Mouse (Mus musculus) liver, embryonic 11.5 days (tissue): Measurements from ENCODE around the gene Slc5a10. TPM values are rescaled to one million over a fixed set of nuclear protein-coding genes. Genes with fewer than 3 reads are reported as not detected.

Experiments used
- ATAC-seq: fragments of 200-750 bp; cut with Nextera tagmentation; replicated peaks from 2 replicates; pipeline ENCODE4 v1.8.0; 2017; ENCODE audit warnings: moderate number of reproducible peaks, mild to moderate bottlenecking, moderate TSS enrichment, moderate library complexity; ENCODE audit not compliant: low FRiP score
- DNase-seq: peaks from one replicate; pipeline ENCODE4 v3.0.0-alpha.2; 2017; ENCODE audit warnings: low spot score
- H3K27ac ChIP-seq: fragments of 300-500 bp; sonication (generic); 2 replicates; pipeline ENCODE4 v1.5.1; 2014; ENCODE audit warnings: mild to moderate bottlenecking, low read depth, low read length, control low read depth
- H3K27me3 ChIP-seq: fragments of 300-500 bp; sonication (generic); replicated peaks from 2 replicates; pipeline ENCODE4 v1.6.1; 2014; ENCODE audit warnings: low read length, mixed read lengths; ENCODE audit not compliant: control insufficient read depth, insufficient read depth
- H3K36me3 ChIP-seq: fragments of 300-500 bp; sonication (generic); 2 replicates; pipeline ENCODE4 v1.6.1; 2014; ENCODE audit warnings: mild to moderate bottlenecking, low read length, moderate library complexity, mixed read lengths; ENCODE audit not compliant: control insufficient read depth, insufficient read depth
- H3K4me1 ChIP-seq: fragments of 300-500 bp; sonication (generic); replicated peaks from 2 replicates; pipeline ENCODE4 v1.6.1; 2014; ENCODE audit warnings: low read length, mixed read lengths; ENCODE audit not compliant: control insufficient read depth, insufficient read depth
- H3K4me2 ChIP-seq: fragments of 300-500 bp; sonication (generic); 2 replicates; pipeline ENCODE4 v1.6.1; 2014; ENCODE audit warnings: mild to moderate bottlenecking, control low read depth, moderate library complexity
- H3K4me3 ChIP-seq: fragments of 300-500 bp; sonication (generic); 2 replicates; pipeline ENCODE4 v1.5.1; 2014; ENCODE audit warnings: low read depth, low read length, control low read depth
- H3K9ac ChIP-seq: fragments of 300-500 bp; sonication (generic); 2 replicates; pipeline ENCODE4 v1.6.1; 2014; ENCODE audit warnings: low read depth, low read length, control low read depth
- H3K9me3 ChIP-seq: fragments of 300-500 bp; sonication (generic); 2 replicates; pipeline ENCODE4 v1.6.1; 2016; ENCODE audit warnings: low read length, inconsistent platforms, mixed read lengths; ENCODE audit not compliant: control insufficient read depth
- WGBS: fragments of 180-500 bp; shearing (Covaris S2); extraction: QIAGEN DNeasy Blood & Tissue Kit; methylation state at CpG from one replicate; pipeline ENCODE4 v1.1.7; 2014; 5-methylcytosine and 5-hydroxymethylcytosine counted together
- polyA plus RNA-seq: library from polyadenylated mRNA; unstranded; fragments of >200 nt; fragmentation: Nextera tagmentation; extraction: Ambion mirVana; gene quantifications from 2 replicates; pipeline ENCODE4 v1.2.1, GENCODE M21; 2014

The Slc5a10 gene
- not detected in 2 replicates for polyA plus RNA-seq

GRCm38 (mm10) chr11:61720636-61721035 lies at the start of gene Slc5a10:
Gene Slc5a10 (minus strand): TSS chr11:61720826.
- no peak within 1 kb of the TSS for H3K9ac ChIP-seq
- 0 out of 2 replicates have a peak, but pooled peaks cover 5% of the 10 kb centered on the region for H3K27me3 ChIP-seq
- H3K36me3 ChIP-seq: no peaks in the 10 kb centered on the region
- WGBS: 86% methylated on average over 3 of the region's 3 CpGs
- H3K27ac ChIP-seq: no peak within 1 kb of the TSS
- H3K4me3 ChIP-seq: no peak within 1 kb of the TSS
- DNase-seq: no peak
- H3K4me1 ChIP-seq: no peaks in the 10 kb centered on the region
- H3K9me3 ChIP-seq: no peaks in the 10 kb centered on the region
- H3K4me2 ChIP-seq: no peak within 1 kb of the TSS
- no peak for ATAC-seq

- Histone ChIP-seq H3K9me3 (no peaks in the 10 kb centered on the region), H3K9ac (peak within 1 kb of the TSS; percentile 75), H3K36me3 (no peaks in the 10 kb centered on the region), H3K4me2 (peak within 1 kb of the TSS; percentile 72), H3K27ac (peak within 1 kb of the TSS; percentile 83), H3K4me3 (peak within 1 kb of the TSS; percentile 70), H3K4me1 (peaks cover 21% of the 10 kb centered on the region), H3K27me3 (no peaks in the 10 kb centered on the region)
- ATAC-seq (peak; percentile 94), DNase-seq (peak; percentile 99)
- WGBS: under 1% methylated on average over 42 of the region's 51 CpGs
Observed at GRCm38 (mm10) chr11:61761584-61762407, 41.2 kb upstream of the Slc5a10 start, which contains the start of gene Prpsap2. Gene Prpsap2 (minus strand): TSS chr11:61762088.

GRCm38 (mm10) chr11:61760518-61760917 lies 39.9 kb upstream of the Slc5a10 start:
- no peak overlapping the region for H3K27ac ChIP-seq
- no peak for ATAC-seq
- H3K4me3 ChIP-seq: no peak overlapping the region
- H3K4me1 ChIP-seq: peaks cover 21% of the 10 kb centered on the region
- no peaks in the 10 kb centered on the region for H3K27me3 ChIP-seq
- peak overlapping the region; percentile 72 for H3K4me2 ChIP-seq
- no peak overlapping the region for H3K9ac ChIP-seq
- peaks cover 4% of the 10 kb centered on the region; the same call in 1 of the 2 replicates for H3K36me3 ChIP-seq
- DNase-seq: peak; percentile 36
- no peaks in the 10 kb centered on the region for H3K9me3 ChIP-seq
- 56% methylated on average over 5 of the region's 5 CpGs for WGBS

GRCm38 (mm10) chr11:61757151-61757550 lies 36.5 kb upstream of the Slc5a10 start:
- no peak overlapping the region for H3K27ac ChIP-seq
- peak overlapping the region; percentile 21 for H3K4me2 ChIP-seq
- H3K9me3 ChIP-seq: no peaks in the 10 kb centered on the region
- WGBS: 86% methylated on average over 2 of the region's 2 CpGs
- ATAC-seq (no peak), DNase-seq (no peak)
- H3K4me1 ChIP-seq: peaks cover 21% of the 10 kb centered on the region
- peaks cover 19% of the 10 kb centered on the region; the same call in 1 of the 2 replicates for H3K36me3 ChIP-seq
- H3K4me3 ChIP-seq: no peak overlapping the region
- no peak overlapping the region for H3K9ac ChIP-seq
- no peaks in the 10 kb centered on the region for H3K27me3 ChIP-seq

- no peak for DNase-seq
- H3K36me3 ChIP-seq: peaks cover 28% of the 10 kb centered on the region; the same call in 1 of the 2 replicates
- WGBS: 71% methylated on average over 5 of the region's 5 CpGs
Observed at GRCm38 (mm10) chr11:61751612-61752011, 31.0 kb upstream of the Slc5a10 start.

GRCm38 (mm10) chr11:61747161-61747560 lies 26.5 kb upstream of the Slc5a10 start:
- WGBS: 77% methylated on average over 3 of the region's 3 CpGs
- H3K9me3 ChIP-seq: no peaks in the 10 kb centered on the region
- no peak overlapping the region for H3K4me2 ChIP-seq
- H3K9ac ChIP-seq: no peak overlapping the region
- no peaks in the 10 kb centered on the region for H3K27me3 ChIP-seq
- no peak for DNase-seq
- H3K36me3 ChIP-seq: peaks cover 11% of the 10 kb centered on the region; the same call in 1 of the 2 replicates
- H3K4me3 ChIP-seq: no peak overlapping the region
- H3K4me1 ChIP-seq: no peaks in the 10 kb centered on the region
- no peak for ATAC-seq
- H3K27ac ChIP-seq: no peak overlapping the region

More at GRCm38 (mm10) chr11:61751612-61752011, 31.0 kb upstream of the Slc5a10 start:
- Histone ChIP-seq H3K4me1 (no peaks in the 10 kb centered on the region), H3K9me3 (no peaks in the 10 kb centered on the region), H3K4me2 (no peak overlapping the region), H3K9ac (no peak overlapping the region), H3K27me3 (no peaks in the 10 kb centered on the region), H3K27ac (no peak overlapping the region), H3K4me3 (no peak overlapping the region)
- ATAC-seq: 0 out of 2 replicates have a peak, but pooled peaks have one; percentile 34

- H3K9ac ChIP-seq: no peak overlapping the region
- no peaks in the 10 kb centered on the region for H3K4me1 ChIP-seq
- DNase-seq (no peak), ATAC-seq (no peak)
- WGBS: 85% methylated on average over 9 of the region's 9 CpGs
- no peak overlapping the region for H3K4me2 ChIP-seq
- no peaks in the 10 kb centered on the region for H3K27me3 ChIP-seq
- no peaks in the 10 kb centered on the region for H3K9me3 ChIP-seq
- no peak overlapping the region for H3K27ac ChIP-seq
- peaks cover 8% of the 10 kb centered on the region; the same call in 1 of the 2 replicates for H3K36me3 ChIP-seq
- no peak overlapping the region for H3K4me3 ChIP-seq
Observed at GRCm38 (mm10) chr11:61745781-61746180, 25.2 kb upstream of the Slc5a10 start.

- WGBS: 51% methylated on average over 3 of the region's 3 CpGs
- DNase-seq: no peak
- Histone ChIP-seq H3K36me3 (peaks cover 11% of the 10 kb centered on the region; the same call in 1 of the 2 replicates), H3K9ac (no peak overlapping the region), H3K4me3 (no peak overlapping the region), H3K9me3 (no peaks in the 10 kb centered on the region), H3K4me1 (no peaks in the 10 kb centered on the region), H3K27me3 (no peaks in the 10 kb centered on the region), H3K27ac (no peak overlapping the region), H3K4me2 (no peak overlapping the region)
- no peak for ATAC-seq
Observed at GRCm38 (mm10) chr11:61744460-61744859, 23.8 kb upstream of the Slc5a10 start.
